Mouse (Mus musculus) MEL (cell line): Measurements from ENCODE around the gene Tm9sf2. TPM values are rescaled to one million over a fixed set of nuclear protein-coding genes. Genes with fewer than 3 reads are reported as not detected.

Experiments used
- DNase-seq: peaks from one replicate; pipeline ENCODE4 v3.0.0; 2011; ENCODE audit warnings: low read depth, low spot score
- H3K27ac ChIP-seq: 2 replicates; pipeline ENCODE4 v1.5.1; 2012; ENCODE audit warnings: low read depth, mild to moderate bottlenecking, control low read depth, low read length, moderate library complexity; ENCODE audit not compliant: control insufficient read depth
- H3K27me3 ChIP-seq, 2 experiments: fragments of 150-350 bp in 1 of 2; sonication (generic) in 1 of 2; 2 replicates each; pipeline ENCODE4 v1.6.1; 2012; ENCODE audit warnings: low read length in 2 of 2, mild to moderate bottlenecking in 2 of 2, improper control_type of control experiment in 1 of 2, moderate library complexity in 1 of 2; ENCODE audit not compliant: insufficient read depth in 2 of 2, control insufficient read depth in 1 of 2
- H3K36me3 ChIP-seq, 2 experiments: 2 replicates each; pipeline ENCODE4 v1.6.1; 2012 to 2014; ENCODE audit warnings: low read length in 2 of 2, improper control_type of control experiment in 1 of 2, inconsistent platforms in 1 of 2, mild to moderate bottlenecking in 1 of 2; ENCODE audit not compliant: insufficient read depth in 2 of 2, control insufficient read depth in 1 of 2
- H3K4me1 ChIP-seq, 2 experiments: fragments of 150-350 bp in 1 of 2; sonication (generic) in 1 of 2; 2 replicates each; pipeline ENCODE4 v1.6.1; 2012; ENCODE audit warnings: low read length in 2 of 2, improper control_type of control experiment in 1 of 2, mild to moderate bottlenecking in 1 of 2; ENCODE audit not compliant: insufficient read depth in 2 of 2, control insufficient read depth in 1 of 2
- H3K4me3 ChIP-seq, 2 experiments: fragments of 150-350 bp in 1 of 2; sonication (generic) in 1 of 2; 2 replicates each; pipeline ENCODE4 v1.5.1; 2012; ENCODE audit warnings: low read depth in 2 of 2, low read length in 2 of 2, mild to moderate bottlenecking in 2 of 2, moderate library complexity in 2 of 2, control low read depth in 1 of 2, improper control_type of control experiment in 1 of 2; ENCODE audit not compliant: control insufficient read depth in 1 of 2, insufficient read depth in 1 of 2
- H3K79me2 ChIP-seq: 2 replicates; pipeline ENCODE4 v1.6.1; 2012; ENCODE audit warnings: mild to moderate bottlenecking, low read length, moderate library complexity; ENCODE audit not compliant: control insufficient read depth, poor library complexity, insufficient read depth
- H3K9ac ChIP-seq: 2 replicates; pipeline ENCODE4 v1.6.1; 2012; ENCODE audit warnings: low read depth, mild to moderate bottlenecking, control low read depth, low read length, moderate library complexity; ENCODE audit not compliant: control insufficient read depth, poor library complexity, severe bottlenecking
- H3K9me3 ChIP-seq: fragments of 150-350 bp; sonication (generic); replicated peaks from 2 replicates; pipeline ENCODE4 v1.6.1; 2012; ENCODE audit warnings: mild to moderate bottlenecking, low read length, improper control_type of control experiment, moderate library complexity; ENCODE audit not compliant: insufficient read depth
- BHLHE40 ChIP-seq: IDR thresholded peaks from 2 replicates; pipeline ENCODE4 v1.6.1; 2012; ENCODE audit warnings: low read depth, mild to moderate bottlenecking, inconsistent platforms, low read length, improper control_type of control experiment, borderline replicate concordance
- CTCF ChIP-seq, 3 experiments: IDR thresholded peaks in 2 of 3; conservative IDR thresholded peaks in 1 of 3; 2 replicates each; pipeline ENCODE4 v1.5.1; 2011 to 2012; ENCODE audit warnings: low read length in 3 of 3, low read depth in 2 of 3, mild to moderate bottlenecking in 2 of 3, improper control_type of control experiment in 1 of 3, inconsistent platforms in 1 of 3, mixed read lengths in 1 of 3, moderate library complexity in 1 of 3; ENCODE audit not compliant: control insufficient read depth in 1 of 3, insufficient read depth in 1 of 3, poor library complexity in 1 of 3, severe bottlenecking in 1 of 3
- E2F4 ChIP-seq: IDR thresholded peaks from 2 replicates; pipeline ENCODE4 v1.6.1; 2011; ENCODE audit warnings: low read depth, low read length, improper control_type of control experiment, borderline replicate concordance
- ETS1 ChIP-seq: IDR thresholded peaks from 2 replicates; pipeline ENCODE4 v1.6.1; 2012; ENCODE audit warnings: low read depth, mild to moderate bottlenecking, inconsistent platforms, low read length, improper control_type of control experiment, moderate library complexity
- JUND ChIP-seq: IDR thresholded peaks from 2 replicates; pipeline ENCODE4 v1.6.1; 2011; ENCODE audit warnings: low read depth, mild to moderate bottlenecking, improper control_type of control experiment, low read length
- MAFK ChIP-seq: IDR thresholded peaks from 2 replicates; pipeline ENCODE4 v1.6.1; 2011; ENCODE audit warnings: low read depth, mild to moderate bottlenecking, low read length, improper control_type of control experiment, borderline replicate concordance
- MAZ ChIP-seq: IDR thresholded peaks from 2 replicates; pipeline ENCODE4 v1.6.1; 2012; ENCODE audit warnings: low read depth, mild to moderate bottlenecking, inconsistent platforms, low read length, improper control_type of control experiment
- MEF2A ChIP-seq: IDR thresholded peaks from 2 replicates; pipeline ENCODE4 v1.6.1; 2014; ENCODE audit warnings: low read depth, mild to moderate bottlenecking, inconsistent platforms, low read length, improper control_type of control experiment; ENCODE audit not compliant: poor library complexity, insufficient replicate concordance, severe bottlenecking; ENCODE audit errors: extremely low read depth
- NELFE ChIP-seq: IDR thresholded peaks from 2 replicates; pipeline ENCODE4 v1.6.1; 2011; ENCODE audit warnings: low read depth, low read length, improper control_type of control experiment
- NRF1 ChIP-seq: IDR thresholded peaks from 2 replicates; pipeline ENCODE4 v1.6.1; 2014; ENCODE audit warnings: low read depth, mild to moderate bottlenecking, inconsistent platforms, low read length, improper control_type of control experiment, moderate library complexity; ENCODE audit not compliant: poor library complexity, insufficient read depth, severe bottlenecking
- POLR2A ChIP-seq, 2 experiments: IDR thresholded peaks; 2 replicates each; pipeline ENCODE4 v1.6.1; 2011 to 2012; ENCODE audit warnings: low read length in 2 of 2, mild to moderate bottlenecking in 2 of 2, control low read depth in 1 of 2, improper control_type of control experiment in 1 of 2, low read depth in 1 of 2, moderate library complexity in 1 of 2; ENCODE audit not compliant: control insufficient read depth in 1 of 2, insufficient read depth in 1 of 2, poor library complexity in 1 of 2
- POLR2AphosphoS2 ChIP-seq: IDR thresholded peaks from 2 replicates; pipeline ENCODE4 v1.6.1; 2011; ENCODE audit warnings: low read length, improper control_type of control experiment
- POLR2AphosphoS5 ChIP-seq: IDR thresholded peaks from 2 replicates; pipeline ENCODE4 v1.6.1; 2012; ENCODE audit warnings: low read depth, borderline replicate concordance, mild to moderate bottlenecking, inconsistent platforms, low read length, moderate library complexity, mixed read lengths
- SIN3A ChIP-seq: IDR thresholded peaks from 2 replicates; pipeline ENCODE4 v1.6.1; 2012; ENCODE audit warnings: low read length, improper control_type of control experiment, inconsistent platforms
- SMC3 ChIP-seq: IDR thresholded peaks from 2 replicates; pipeline ENCODE4 v1.6.1; 2011; ENCODE audit warnings: low read depth, low read length, improper control_type of control experiment
- TAL1 ChIP-seq: IDR thresholded peaks from 2 replicates; pipeline ENCODE4 v1.6.1; 2012; ENCODE audit warnings: mild to moderate bottlenecking, inconsistent platforms, low read length, moderate library complexity, mixed read lengths
- TBP ChIP-seq: IDR thresholded peaks from 2 replicates; pipeline ENCODE4 v1.8.0; 2011; ENCODE audit warnings: low read depth, low read length, improper control_type of control experiment
- UBTF ChIP-seq: IDR thresholded peaks from 2 replicates; pipeline ENCODE4 v1.6.1; 2012; ENCODE audit warnings: low read depth, mild to moderate bottlenecking, inconsistent platforms, low read length, improper control_type of control experiment, moderate library complexity, borderline replicate concordance; ENCODE audit not compliant: insufficient read depth
- USF1 ChIP-seq: IDR thresholded peaks from 2 replicates; pipeline ENCODE4 v1.6.1; 2014; ENCODE audit warnings: low read depth, mild to moderate bottlenecking, inconsistent platforms, low read length, improper control_type of control experiment, moderate library complexity
- ZKSCAN1 ChIP-seq: IDR thresholded peaks from 2 replicates; pipeline ENCODE4 v1.6.1; 2012; ENCODE audit warnings: low read depth, mild to moderate bottlenecking, inconsistent platforms, low read length, improper control_type of control experiment, moderate library complexity
- polyA plus RNA-seq, 2 experiments: library from polyadenylated mRNA; stranded (reverse) in 1 of 2; unstranded in 1 of 2; fragments of >175 nt in 1 of 2; fragments of >200 nt in 1 of 2; gene quantifications; 2 replicates each; pipeline versions ENCODE4 v1.2.1 to v1.2.4; 2012; ENCODE audit warnings: low replicate concordance in 2 of 2, low read depth in 1 of 2; ENCODE audit not compliant: insufficient read length in 2 of 2, insufficient read depth in 1 of 2, missing spikeins in 1 of 2
- total RNA-seq: library from RNA; depleted of rRNA; stranded (reverse); fragments of 300-350 nt; gene quantifications from 2 replicates; pipeline ENCODE4 v1.2.3, GENCODE M21; 2012

The Tm9sf2 gene
- total and polyA plus RNA-seq, 3 experiments = 59.6 to 62.7 TPM; not detected in 1

- DNase-seq = no peak
- no peaks in the 10 kb centered on the region for H3K4me1 ChIP-seq
- TF ChIP-seq POLR2A (IDR thresholded peaks at IDR 0.05; ENCODE audit: control insufficient read depth in 1 of 2, insufficient read depth in 1 of 2, low read depth in 1 of 2, low read length in 2 of 2, poor library complexity in 1 of 2) (no peak), SMC3 (no peak), MEF2A (no peak), TBP (no peak), JUND (no peak), NRF1 (no peak), USF1 (no peak), BHLHE40 (no peak), ZKSCAN1 (no peak), ETS1 (no peak), UBTF (no peak), NELFE (no peak), POLR2AphosphoS5 (no peak), CTCF (IDR thresholded peaks at IDR 0.05 in 2 of 3, conservative IDR thresholded peaks at IDR 0.05 in 1 of 3; ENCODE audit: control insufficient read depth in 1 of 3, insufficient read depth in 1 of 3, low read depth in 2 of 3, low read length in 3 of 3, poor library complexity in 1 of 3, severe bottlenecking in 1 of 3) (no peak), POLR2AphosphoS2 (no peak), SIN3A (no peak), MAZ (no peak)
- TF ChIP-seq, all 39 proteins: peak for 0
Measured at GRCm38 (mm10) chr14:122170202-122170781, 63.5 kb downstream of the Tm9sf2 start.

GRCm38 (mm10) chr14:122171031-122171430, 64.2 kb downstream of the Tm9sf2 start:
- no peak overlapping the region for H3K9ac ChIP-seq
- H3K9me3 ChIP-seq = no peaks in the 10 kb centered on the region
- no peak for TF ChIP-seq MAFK
- TF ChIP-seq UBTF = no peak
- no peak for TF ChIP-seq BHLHE40
- TF ChIP-seq TAL1 = no peak
- no peak for TF ChIP-seq E2F4
- TF ChIP-seq, all 39 proteins: peak for 0
- Histone ChIP-seq H3K79me2 (no peaks in the 10 kb centered on the region), H3K36me3 (no peaks in the 10 kb centered on the region), H3K4me1 (no peaks in the 10 kb centered on the region), H3K4me3 (no peak overlapping the region), H3K27ac (no peak overlapping the region), H3K27me3 (no peaks in the 10 kb centered on the region)
- DNase-seq = no peak

More at GRCm38 (mm10) chr14:122170202-122170781, 63.5 kb downstream of the Tm9sf2 start:
- H3K36me3 ChIP-seq = no peaks in the 10 kb centered on the region
- no peaks in the 10 kb centered on the region for H3K79me2 ChIP-seq
- no peak overlapping the region for H3K4me3 ChIP-seq
- no peaks in the 10 kb centered on the region for H3K9me3 ChIP-seq
- H3K27ac ChIP-seq = no peak overlapping the region
- H3K27me3 ChIP-seq = no peaks in the 10 kb centered on the region
- H3K9ac ChIP-seq = no peak overlapping the region
